Mouse (Mus musculus) macrophage (primary cell): ENCODE data around the gene Sox1. TPM values are rescaled to one million over a fixed set of nuclear protein-coding genes. Genes with fewer than 3 reads are reported as not detected.

Source experiments
- polyA plus RNA-seq: library from polyadenylated mRNA; stranded (reverse); fragments of 250-400 nt; gene quantifications from 3 replicates; pipeline ENCODE4 v1.2.4, GENCODE M21; 2018; ENCODE audit warnings: inconsistent platforms

The Sox1 gene
- polyA plus RNA-seq, 1 experiment from 2014 or later: not detected

Other genes with a start within 250 kb of the Sox1 start
- gene A230072I06Rik, start 116.5 kb upstream of the Sox1 start, polyA plus RNA-seq: not detected in 3 replicates
- not detected in 3 replicates for gene Spaca7, start 177.7 kb downstream of the Sox1 start, polyA plus RNA-seq